Mouse (Mus musculus) ES-Bruce4 (cell line): ENCODE data around the gene Ccdc62.

Experiments used
- EP300 ChIP-seq: IDR thresholded peaks from 2 replicates; pipeline ENCODE4 v1.6.1; 2011; ENCODE audit warnings: low read depth, low read length; ENCODE audit not compliant: insufficient read depth
- POLR2A ChIP-seq: IDR thresholded peaks from one replicate; pipeline ENCODE4 v1.8.1; 2011; ENCODE audit warnings: low read length; ENCODE audit not compliant: insufficient read depth

- TF ChIP-seq POLR2A (no peak), EP300 (no peak)
These were observed 22.0 kb downstream of the Ccdc62 start for GRCm38 (mm10) chr5:123952365-123953045.
